Mouse (Mus musculus) midbrain, embryonic 13.5 days (tissue): Measurements from ENCODE around the gene Sept3. TPM values are rescaled to one million over a fixed set of nuclear protein-coding genes. Genes with fewer than 3 reads are reported as not detected.

Source experiments
- ATAC-seq: fragments of 200-750 bp; cut with Nextera tagmentation; 2 replicates; pipeline ENCODE4 v1.8.0; 2017; ENCODE audit warnings: mild to moderate bottlenecking, moderate TSS enrichment, moderate library complexity
- H3K27ac ChIP-seq: fragments of 300-500 bp; sonication (generic); 2 replicates; pipeline ENCODE4 v1.5.1; 2015; ENCODE audit warnings: inconsistent platforms, mild to moderate bottlenecking, moderate library complexity
- H3K27me3 ChIP-seq: fragments of 300-500 bp; sonication (generic); 2 replicates; pipeline ENCODE4 v1.6.1; 2015; ENCODE audit warnings: mild to moderate bottlenecking, inconsistent platforms
- H3K36me3 ChIP-seq: fragments of 300-500 bp; sonication (generic); 2 replicates; pipeline ENCODE4 v1.6.1; 2015; ENCODE audit warnings: mild to moderate bottlenecking, inconsistent platforms
- H3K4me1 ChIP-seq: fragments of 300-500 bp; sonication (generic); replicated peaks from 2 replicates; pipeline ENCODE4 v1.6.1; 2015; ENCODE audit warnings: inconsistent platforms
- H3K4me2 ChIP-seq: fragments of 300-500 bp; sonication (generic); replicated peaks from 2 replicates; pipeline ENCODE4 v1.6.1; 2015; ENCODE audit warnings: moderate library complexity, mild to moderate bottlenecking, inconsistent platforms
- H3K4me3 ChIP-seq: fragments of 300-500 bp; sonication (generic); replicated peaks from 2 replicates; pipeline ENCODE4 v1.5.1; 2015; ENCODE audit warnings: mild to moderate bottlenecking, inconsistent platforms
- H3K9ac ChIP-seq: fragments of 300-500 bp; sonication (generic); replicated peaks from 2 replicates; pipeline ENCODE4 v1.6.1; 2015; ENCODE audit warnings: mild to moderate bottlenecking, inconsistent platforms
- H3K9me3 ChIP-seq: fragments of 300-500 bp; sonication (generic); 2 replicates; pipeline ENCODE4 v1.6.1; 2016; ENCODE audit warnings: mild to moderate bottlenecking, inconsistent platforms
- WGBS: fragments of 180-500 bp; shearing (Covaris S2); methylation state at CpG from one replicate; pipeline ENCODE4 v1.1.7; 2015; 5-methylcytosine and 5-hydroxymethylcytosine counted together
- polyA plus RNA-seq: library from polyadenylated mRNA; unstranded; fragments of >200 nt; fragmentation: Nextera tagmentation; extraction: Ambion mirVana; gene quantifications from 2 replicates; pipeline ENCODE4 v1.2.1, GENCODE M21; 2015

Gene Sept3
- 341 and 349 TPM in 2 replicates for polyA plus RNA-seq

DNA sequence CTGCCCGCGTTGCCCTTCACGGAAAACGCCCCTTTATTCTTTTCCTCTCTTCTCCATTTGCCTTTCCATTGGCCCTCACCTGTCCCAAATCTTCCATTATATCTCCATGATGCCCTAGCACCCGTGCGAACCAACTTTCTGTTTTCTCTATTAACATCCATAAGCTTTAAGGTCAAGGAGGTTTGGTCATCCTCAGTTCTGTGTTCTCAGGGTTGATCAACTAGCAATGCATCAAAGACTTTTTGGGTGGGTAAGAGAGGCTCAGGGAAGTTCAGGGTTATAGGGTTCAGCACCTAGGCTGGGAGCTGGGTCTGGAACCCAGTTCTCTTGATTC, at the start of gene Sept3:
Gene Sept3, plus strand, starts transcription at position 301 of the 334 bp plus-strand sequence.
- Histone ChIP-seq H3K36me3 (peaks cover 21% of the 10 kb centered on the region), H3K27me3 (peaks cover 16% of the 10 kb centered on the region), H3K4me1 (peaks cover 64% of the 10 kb centered on the region), H3K9me3 (no peaks in the 10 kb centered on the region), H3K27ac (peak within 1 kb of the TSS; percentile 98), H3K4me3 (peak within 1 kb of the TSS; percentile 89), H3K9ac (peak within 1 kb of the TSS; percentile 96), H3K4me2 (peak within 1 kb of the TSS; percentile 98)
- 28% methylated on average over 6 of the region's 6 CpGs for WGBS
- ATAC-seq, result no peak

DNA sequence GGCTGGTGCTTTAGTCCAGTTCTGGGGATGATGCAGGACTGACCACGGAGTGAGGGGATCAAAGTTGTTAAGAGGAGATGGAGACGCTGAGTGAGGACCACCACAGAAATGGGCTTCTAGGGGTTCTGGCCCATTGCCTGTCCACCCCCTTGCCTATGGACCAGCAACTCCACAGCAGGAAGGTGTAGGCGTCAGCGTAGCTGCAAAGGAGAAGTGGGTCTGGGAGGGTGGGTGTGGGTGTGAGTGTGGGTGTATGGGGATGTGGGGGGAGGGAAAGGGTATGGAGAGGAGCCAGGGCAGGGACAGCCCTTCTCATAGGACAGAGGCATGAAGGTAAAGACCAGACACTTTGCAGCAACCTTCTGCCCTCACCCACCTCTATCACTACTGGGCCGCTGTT, 48.9 kb upstream of the Sept3 start:
- Histone ChIP-seq H3K4me1 (peaks cover 16% of the 10 kb centered on the region), H3K27ac (no peak overlapping the region), H3K27me3 (peaks cover 26% of the 10 kb centered on the region), H3K36me3 (no peaks in the 10 kb centered on the region), H3K4me2 (no peak overlapping the region), H3K4me3 (no peak overlapping the region), H3K9me3 (no peaks in the 10 kb centered on the region), H3K9ac (no peak overlapping the region)
- no peak for ATAC-seq
- WGBS, result 92% methylated on average over 5 of the region's 5 CpGs

- Histone ChIP-seq H3K4me3 (no peak overlapping the region), H3K27ac (no peak overlapping the region), H3K9ac (0 out of 2 replicates have a peak overlapping the region, but pooled peaks have one; percentile 17), H3K9me3 (no peaks in the 10 kb centered on the region), H3K36me3 (no peaks in the 10 kb centered on the region; the same call in 1 of the 2 replicates), H3K27me3 (peaks cover 11% of the 10 kb centered on the region), H3K4me2 (no peak overlapping the region), H3K4me1 (peaks cover 2% of the 10 kb centered on the region)
- WGBS, result 37% methylated on average over 11 of the region's 11 CpGs
- ATAC-seq, result no peak
These were observed 45.1 kb upstream of the Sept3 start for GRCm38 (mm10) chr15:82229542-82230045.

- Histone ChIP-seq H3K27ac (no peak overlapping the region), H3K4me3 (no peak overlapping the region), H3K9me3 (no peaks in the 10 kb centered on the region), H3K4me1 (no peaks in the 10 kb centered on the region), H3K36me3 (no peaks in the 10 kb centered on the region; the same call in 1 of the 2 replicates), H3K27me3 (peaks cover 5% of the 10 kb centered on the region), H3K9ac (no peak overlapping the region), H3K4me2 (no peak overlapping the region)
- WGBS, result 66% methylated on average over 6 of the region's 6 CpGs
- no peak for ATAC-seq
These were observed 44.5 kb upstream of the Sept3 start for GRCm38 (mm10) chr15:82230098-82230611.

DNA sequence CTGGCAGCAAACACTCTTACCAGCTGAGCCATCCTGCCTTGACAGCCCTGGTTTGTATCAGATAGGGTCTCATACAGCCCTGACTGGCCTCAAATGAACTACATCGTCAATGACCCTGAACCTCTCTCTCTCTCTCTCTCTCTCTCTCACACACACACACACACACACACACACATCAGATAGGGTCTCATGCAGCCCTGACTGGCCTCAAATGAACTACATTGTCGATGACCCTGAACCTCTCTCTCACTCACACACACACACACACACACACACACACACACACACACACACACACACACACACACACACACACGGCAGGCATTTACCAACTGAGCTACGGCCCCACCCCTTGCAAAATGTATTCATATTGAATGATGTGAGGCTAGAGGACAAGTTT, 43.6 kb upstream of the Sept3 start:
- no peak overlapping the region for H3K4me3 ChIP-seq
- H3K9me3 ChIP-seq, result no peaks in the 10 kb centered on the region
- 0 out of 2 replicates have a peak, but pooled peaks have one; percentile 24 for ATAC-seq
- no peak overlapping the region for H3K27ac ChIP-seq
- no peak overlapping the region for H3K4me2 ChIP-seq
- WGBS, result 77% methylated on average over 4 of the region's 4 CpGs
- H3K9ac ChIP-seq, result no peak overlapping the region
- no peaks in the 10 kb centered on the region; the same call in 1 of the 2 replicates for H3K36me3 ChIP-seq
- H3K4me1 ChIP-seq, result no peaks in the 10 kb centered on the region
- H3K27me3 ChIP-seq, result no peaks in the 10 kb centered on the region

GRCm38 (mm10) chr15:82231591-82232378, 42.9 kb upstream of the Sept3 start:
- no peaks in the 10 kb centered on the region for H3K27me3 ChIP-seq
- no peak overlapping the region for H3K4me3 ChIP-seq
- no peaks in the 10 kb centered on the region; the same call in 1 of the 2 replicates for H3K36me3 ChIP-seq
- WGBS, result 69% methylated on average over 11 of the region's 11 CpGs
- no peaks in the 10 kb centered on the region for H3K9me3 ChIP-seq
- H3K4me1 ChIP-seq, result no peaks in the 10 kb centered on the region
- H3K27ac ChIP-seq, result no peak overlapping the region
- 0 out of 2 replicates have a peak overlapping the region, but pooled peaks have one; percentile 33 for H3K9ac ChIP-seq
- H3K4me2 ChIP-seq, result no peak overlapping the region
- no peak for ATAC-seq

DNA sequence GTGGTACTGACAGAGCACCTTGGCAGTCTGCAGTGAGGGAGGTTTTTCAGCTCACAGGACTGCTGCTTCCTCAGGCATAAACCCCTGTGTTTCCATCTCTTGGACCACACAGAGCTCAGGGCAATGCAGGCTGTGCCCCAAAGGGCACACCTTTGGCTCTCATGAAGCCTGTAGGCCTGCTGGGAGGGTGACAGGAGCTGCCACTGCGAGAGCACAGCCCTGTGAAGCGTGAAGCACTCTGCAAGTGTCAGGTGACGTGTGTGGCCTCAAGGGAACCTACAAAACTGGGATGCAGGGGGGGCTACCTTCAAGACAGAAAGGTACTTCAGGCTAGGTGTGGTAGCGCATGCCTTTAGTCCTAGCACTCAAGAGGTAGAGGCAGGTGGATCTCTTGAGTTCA, 42.0 kb upstream of the Sept3 start:
- Histone ChIP-seq H3K27ac (no peak overlapping the region), H3K4me3 (no peak overlapping the region), H3K9me3 (no peaks in the 10 kb centered on the region), H3K9ac (no peak overlapping the region), H3K4me2 (no peak overlapping the region), H3K4me1 (no peaks in the 10 kb centered on the region), H3K36me3 (no peaks in the 10 kb centered on the region; the same call in 1 of the 2 replicates), H3K27me3 (no peaks in the 10 kb centered on the region)
- WGBS, result 77% methylated on average over 4 of the region's 4 CpGs
- ATAC-seq, result no peak

DNA sequence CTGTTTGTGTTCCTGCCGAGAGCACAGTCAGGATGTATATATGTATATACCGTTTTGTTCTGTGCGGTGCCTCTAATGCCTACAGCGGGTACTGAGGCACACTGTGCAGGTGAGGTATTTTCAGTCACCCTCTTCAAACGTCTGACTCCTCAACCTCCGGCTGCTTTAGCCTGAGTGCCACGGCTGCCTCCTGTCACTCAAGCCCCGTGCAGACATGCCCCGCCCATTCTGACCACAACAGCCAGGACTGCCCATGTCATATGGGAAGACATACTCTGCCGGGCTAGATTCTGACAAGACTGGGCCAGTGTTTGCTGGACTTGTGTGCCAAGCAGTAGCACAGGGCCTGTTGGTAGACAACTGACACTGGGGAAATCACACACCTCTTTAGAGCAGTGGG, 39.0 kb upstream of the Sept3 start:
- Histone ChIP-seq H3K36me3 (peaks cover 3% of the 10 kb centered on the region), H3K4me1 (no peaks in the 10 kb centered on the region), H3K9ac (no peak overlapping the region), H3K9me3 (no peaks in the 10 kb centered on the region), H3K27me3 (no peaks in the 10 kb centered on the region), H3K4me3 (no peak overlapping the region), H3K4me2 (no peak overlapping the region), H3K27ac (no peak overlapping the region)
- 71% methylated on average over 10 of the region's 10 CpGs for WGBS
- ATAC-seq, result no peak

DNA sequence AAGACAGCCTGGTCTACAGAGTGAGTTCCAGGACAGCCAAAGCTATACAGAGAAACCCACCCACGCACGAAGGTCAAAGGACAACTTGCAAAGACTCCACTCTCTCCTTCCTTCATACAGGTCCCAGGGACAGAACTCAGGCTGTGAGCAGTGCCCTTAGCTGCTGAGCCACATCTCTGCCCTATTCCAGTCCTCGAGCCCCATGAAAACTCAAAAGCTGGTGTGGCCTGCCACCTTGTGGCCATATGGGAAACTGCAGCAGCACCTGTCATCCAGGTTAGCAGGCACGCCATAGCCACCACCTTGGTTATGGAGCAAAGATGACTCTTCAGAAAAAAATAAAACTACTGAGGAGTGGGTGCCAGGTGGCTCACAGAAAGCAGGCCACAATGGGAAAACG, 38.1 kb upstream of the Sept3 start:
- Histone ChIP-seq H3K27me3 (no peaks in the 10 kb centered on the region), H3K4me2 (no peak overlapping the region), H3K4me1 (no peaks in the 10 kb centered on the region), H3K36me3 (peaks cover 3% of the 10 kb centered on the region), H3K27ac (no peak overlapping the region), H3K4me3 (no peak overlapping the region), H3K9me3 (no peaks in the 10 kb centered on the region), H3K9ac (no peak overlapping the region)
- ATAC-seq, result peak; percentile 90
- WGBS, result 18% methylated on average over 5 of the region's 5 CpGs

- WGBS, result 79% methylated on average over 3 of the region's 3 CpGs
- peak overlapping the region; percentile 81 for H3K4me2 ChIP-seq
These were observed 31.4 kb upstream of the Sept3 start for GRCm38 (mm10) chr15:82243311-82243710.

GRCm38 (mm10) chr15:82243742-82244114, 31.0 kb upstream of the Sept3 start:
- Histone ChIP-seq H3K4me2 (peak overlapping the region; percentile 81), H3K27ac (no peak overlapping the region; the same call in 1 of the 2 replicates), H3K27me3 (no peaks in the 10 kb centered on the region), H3K9ac (peak overlapping the region; percentile 70), H3K4me3 (peak overlapping the region; percentile 75), H3K4me1 (peaks cover 8% of the 10 kb centered on the region), H3K36me3 (no peaks in the 10 kb centered on the region), H3K9me3 (no peaks in the 10 kb centered on the region)
- 10% methylated on average over 12 of the region's 12 CpGs for WGBS
- ATAC-seq, result no peak

More at GRCm38 (mm10) chr15:82243311-82243710, 31.4 kb upstream of the Sept3 start:
- Histone ChIP-seq H3K9ac (peak overlapping the region; percentile 70; the same call in 1 of the 2 replicates), H3K36me3 (peaks cover 1% of the 10 kb centered on the region; the same call in 1 of the 2 replicates), H3K27me3 (no peaks in the 10 kb centered on the region), H3K27ac (no peak overlapping the region), H3K4me1 (peaks cover 8% of the 10 kb centered on the region), H3K9me3 (no peaks in the 10 kb centered on the region), H3K4me3 (peak overlapping the region; percentile 75)
- ATAC-seq, result no peak

DNA sequence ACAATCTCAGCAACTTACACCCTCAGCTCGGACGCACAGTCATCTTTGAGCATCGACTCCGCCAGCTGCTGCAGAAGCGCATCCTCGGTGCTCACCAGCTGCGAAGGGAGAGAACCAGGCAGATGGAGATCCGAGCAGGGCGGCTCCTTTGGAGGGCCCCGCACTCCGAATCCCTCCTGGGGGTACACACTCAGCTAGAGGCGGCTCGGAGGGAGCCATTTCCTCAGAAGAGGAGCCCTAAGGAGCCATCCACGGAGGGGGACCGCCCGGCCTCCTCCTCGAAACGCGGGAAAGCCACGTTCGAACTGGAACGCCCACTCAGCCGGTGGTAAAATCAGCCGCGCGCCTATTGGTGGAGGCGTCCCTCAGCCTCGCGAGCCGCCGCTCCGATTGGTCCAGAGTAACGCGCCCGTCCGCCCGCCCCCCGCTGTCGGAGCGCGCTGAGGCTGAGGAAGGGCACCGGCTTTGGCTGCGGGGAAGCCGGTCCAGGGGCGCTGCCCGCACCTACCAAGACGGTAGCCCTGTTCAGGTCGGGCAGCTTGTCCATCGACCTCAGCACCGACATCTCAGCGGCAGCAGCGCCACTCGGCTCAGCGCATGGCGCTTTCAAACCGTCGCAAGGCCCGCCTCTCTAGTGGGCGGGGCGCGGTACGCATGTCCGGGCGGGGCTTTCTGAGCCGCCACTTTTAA, 30.4 kb upstream of the Sept3 start, which contains the start of gene Cenpm:
Gene Cenpm, minus strand, starts transcription at position 634 of the 690 bp plus-strand sequence.
- under 1% methylated on average over 61 of the region's 65 CpGs for WGBS
- Histone ChIP-seq H3K4me3 (peak within 1 kb of the TSS; percentile 75), H3K9ac (peak within 1 kb of the TSS; percentile 70), H3K27ac (peak within 1 kb of the TSS; percentile 77), H3K36me3 (no peaks in the 10 kb centered on the region), H3K4me2 (peak within 1 kb of the TSS; percentile 81), H3K27me3 (no peaks in the 10 kb centered on the region), H3K4me1 (peaks cover 8% of the 10 kb centered on the region), H3K9me3 (no peaks in the 10 kb centered on the region)
- ATAC-seq, result peak; percentile 97
